Mouse (Mus musculus): Measurements from ENCODE around the gene Scfd2.

The Scfd2 gene

DNA sequence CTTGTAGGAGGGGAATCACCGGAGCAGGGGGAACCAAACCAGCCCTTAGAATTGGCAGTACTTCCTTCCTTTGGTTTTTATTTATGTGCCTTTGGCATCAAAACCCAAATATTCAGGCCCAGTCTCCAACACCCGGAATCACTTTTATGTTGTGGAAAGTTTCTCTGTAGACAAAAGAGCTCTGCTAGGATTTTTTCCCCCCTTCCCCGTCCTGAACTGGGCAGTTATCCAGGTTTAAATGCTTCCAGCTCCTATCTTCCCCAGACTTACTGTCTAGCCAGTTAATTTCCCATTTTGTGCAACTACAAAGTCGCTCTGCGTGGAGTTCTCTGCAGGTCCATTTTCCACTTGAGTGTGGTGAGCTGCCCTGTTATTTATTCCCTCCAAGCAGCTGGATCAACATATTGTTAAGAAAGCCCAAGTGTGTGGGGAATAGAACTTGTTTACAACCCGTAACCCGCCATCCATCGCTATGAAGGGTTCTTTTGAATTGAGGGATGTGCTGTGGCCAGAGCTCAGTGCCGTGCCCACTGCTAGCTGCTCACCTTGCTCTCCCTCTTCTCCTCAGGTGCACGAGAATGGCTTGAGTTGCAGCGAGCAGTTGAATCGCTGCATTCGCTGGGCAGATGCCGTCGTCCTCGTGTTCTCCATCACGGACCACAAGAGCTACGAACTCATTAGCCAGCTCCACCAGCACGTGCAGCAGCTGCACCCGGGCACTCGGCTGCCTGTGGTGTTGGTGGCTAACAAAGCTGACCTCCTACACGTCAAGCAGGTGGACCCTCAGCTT is 333.8 kb downstream of the Scfd2 start:
- no peak for DNase-seq

DNA sequence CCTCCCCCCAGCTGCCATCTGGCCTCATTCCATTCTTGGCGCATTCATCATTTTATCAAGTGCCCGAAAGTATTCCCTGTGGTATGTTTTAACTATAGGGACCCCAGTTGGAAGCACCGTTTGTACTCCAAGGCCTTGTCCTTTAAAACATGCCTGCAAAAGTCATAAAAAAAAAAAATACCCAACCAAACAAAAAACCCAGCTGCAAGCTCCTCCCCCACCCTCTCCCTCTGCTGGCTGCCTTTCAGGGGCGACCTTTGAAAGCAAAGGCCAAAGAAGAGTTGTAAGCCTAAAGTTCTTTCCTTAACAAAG is 335.3 kb downstream of the Scfd2 start:
- DNase-seq = peak; percentile 66

- no peak for DNase-seq
Measured at GRCm38 (mm10) chr5:74195614-74196306, 335.8 kb downstream of the Scfd2 start.

GRCm38 (mm10) chr5:74194841-74195613 is 336.5 kb downstream of the Scfd2 start, which contains the start of gene Rasl11b:
Gene Rasl11b (plus strand): TSS chr5:74195286.
- peak; percentile 90 for DNase-seq

DNA sequence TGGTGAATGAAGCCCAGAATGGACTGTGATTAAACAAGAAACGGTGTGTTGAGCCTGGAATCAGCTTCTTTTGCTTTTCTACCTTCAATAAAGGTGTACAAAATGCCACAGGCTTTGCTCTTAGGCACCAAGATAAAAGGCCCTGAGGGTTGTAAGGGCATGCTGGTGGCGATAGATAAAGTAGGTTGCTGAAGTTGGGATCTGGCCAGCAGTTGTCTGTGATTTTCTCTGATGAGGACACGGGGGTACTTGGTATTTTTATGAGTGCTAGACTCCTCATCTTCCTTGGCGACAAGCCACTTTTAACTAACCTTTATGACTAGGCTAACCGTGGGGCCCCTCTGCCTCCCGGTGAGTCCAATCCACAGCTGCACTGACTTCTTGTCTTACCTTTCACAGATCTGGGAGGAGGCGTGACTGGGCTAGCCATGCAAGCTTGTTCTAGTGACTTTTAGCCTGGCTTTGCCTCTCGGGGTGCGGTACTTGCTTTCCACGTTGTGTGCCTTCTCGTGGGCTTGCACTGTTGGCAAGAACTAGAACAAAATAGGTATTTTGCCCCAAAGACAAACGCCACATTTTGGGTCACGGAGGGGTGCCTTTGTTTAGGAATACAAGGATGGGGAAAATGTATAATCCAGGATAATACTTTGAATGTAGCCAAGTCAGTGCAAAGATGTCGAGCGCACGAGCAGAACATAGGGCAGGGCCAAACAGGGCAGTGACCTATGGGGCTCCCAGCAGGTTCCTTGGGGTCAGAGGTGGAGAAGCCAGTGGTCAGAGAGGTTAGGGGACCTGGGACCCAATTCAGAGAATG is 337.3 kb downstream of the Scfd2 start:
- DNase-seq = no peak

- DNase-seq = no peak
Measured at GRCm38 (mm10) chr5:74193626-74194025, 337.9 kb downstream of the Scfd2 start.

GRCm38 (mm10) chr5:74193008-74193407 is 338.6 kb downstream of the Scfd2 start:
- DNase-seq = no peak

DNA sequence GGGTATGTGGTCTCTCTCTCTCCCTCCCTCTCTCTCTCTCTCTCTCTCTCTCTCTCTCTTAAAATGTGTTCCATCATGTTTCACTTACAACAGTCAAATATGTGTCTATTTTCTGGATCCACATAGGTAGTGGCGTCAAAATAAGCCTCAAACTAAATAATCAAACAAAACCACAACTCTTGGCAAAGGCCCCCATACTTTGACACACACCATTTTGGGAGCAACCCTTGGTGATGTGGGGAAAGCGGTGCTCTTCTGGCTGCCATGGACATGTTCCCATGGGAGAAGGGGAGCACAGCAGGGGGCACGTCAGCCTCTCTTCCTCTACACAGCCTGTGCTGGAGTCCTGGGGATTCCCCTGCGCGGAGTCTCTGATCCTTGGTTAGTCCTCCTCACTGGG is 340.6 kb downstream of the Scfd2 start:
- no peak for DNase-seq

DNA sequence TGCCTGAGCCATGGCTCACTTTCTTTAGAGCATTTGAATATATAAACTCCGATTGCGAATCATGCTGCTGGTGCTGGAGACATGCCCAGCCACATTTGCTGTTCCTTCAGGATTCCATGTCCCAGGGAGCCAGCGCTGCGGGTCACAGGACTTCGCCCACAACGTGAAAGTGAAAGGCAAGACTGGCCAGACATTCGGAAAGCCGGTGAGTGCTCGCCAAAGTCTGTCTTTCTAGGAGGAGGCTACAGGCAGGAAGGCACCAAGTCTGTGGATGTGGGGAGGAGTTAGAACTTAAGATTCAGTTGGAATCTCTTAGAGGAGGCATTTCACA is 341.4 kb downstream of the Scfd2 start:
- DNase-seq = peak; percentile 65

DNA sequence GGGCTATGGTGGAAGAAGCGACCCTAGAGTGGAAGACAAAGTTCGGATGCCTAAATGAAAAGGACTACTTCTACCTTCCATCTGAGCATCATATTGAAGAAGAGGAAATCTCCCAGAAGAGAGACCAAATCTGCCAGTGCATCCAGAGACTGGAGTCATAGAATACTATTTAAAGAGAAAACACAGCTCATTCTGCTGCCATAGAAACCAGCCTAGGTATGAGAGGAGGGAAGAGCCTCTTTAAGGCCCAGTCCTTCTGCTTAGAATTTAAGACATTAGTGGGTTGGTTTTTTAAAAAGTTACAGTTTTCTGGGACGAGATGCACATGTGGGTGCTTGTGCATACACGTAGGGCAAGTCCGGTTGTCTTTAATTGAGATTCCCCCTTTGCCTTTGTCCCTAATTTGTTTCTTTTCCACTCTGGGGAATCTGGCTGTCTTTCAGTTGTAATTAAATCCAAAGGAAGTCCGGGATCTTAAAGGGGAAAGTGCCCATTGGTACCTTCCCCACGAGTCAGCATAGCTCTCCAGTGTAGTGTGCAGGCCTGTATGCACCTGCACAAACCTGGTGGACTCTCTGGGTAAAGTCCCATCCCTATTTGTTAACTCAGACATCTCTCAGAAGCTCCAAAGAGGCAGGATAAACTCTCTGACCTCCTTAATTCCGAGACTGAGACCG is 341.9 kb downstream of the Scfd2 start:
- DNase-seq = peak; percentile 39

GRCm38 (mm10) chr5:74188886-74189285 is 342.7 kb downstream of the Scfd2 start:
- no peak for DNase-seq

GRCm38 (mm10) chr5:74188076-74188475 is 343.5 kb downstream of the Scfd2 start:
- DNase-seq = no peak

DNA sequence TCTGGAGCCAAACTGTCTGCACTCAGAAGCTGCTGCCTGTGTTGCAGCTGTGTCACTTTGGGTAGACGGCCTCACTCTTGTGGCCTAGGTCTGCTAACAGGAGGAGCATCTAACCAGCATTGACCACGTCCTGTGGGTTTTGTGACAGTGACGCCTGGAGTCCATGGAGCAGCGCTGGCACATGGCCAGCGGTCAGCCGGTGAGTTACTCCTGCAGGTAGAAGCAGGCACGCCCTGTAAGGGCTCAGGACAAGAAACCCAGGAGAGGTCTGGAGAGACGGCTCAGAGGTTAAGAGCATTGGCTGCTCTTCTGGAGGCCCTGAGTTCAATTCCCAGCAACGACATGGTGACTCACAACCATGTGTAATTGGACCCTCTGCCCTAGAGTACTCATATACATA is 347.0 kb downstream of the Scfd2 start:
- DNase-seq = no peak

GRCm38 (mm10) chr5:74183118-74183517 is 348.4 kb downstream of the Scfd2 start:
- no peak for DNase-seq

DNA sequence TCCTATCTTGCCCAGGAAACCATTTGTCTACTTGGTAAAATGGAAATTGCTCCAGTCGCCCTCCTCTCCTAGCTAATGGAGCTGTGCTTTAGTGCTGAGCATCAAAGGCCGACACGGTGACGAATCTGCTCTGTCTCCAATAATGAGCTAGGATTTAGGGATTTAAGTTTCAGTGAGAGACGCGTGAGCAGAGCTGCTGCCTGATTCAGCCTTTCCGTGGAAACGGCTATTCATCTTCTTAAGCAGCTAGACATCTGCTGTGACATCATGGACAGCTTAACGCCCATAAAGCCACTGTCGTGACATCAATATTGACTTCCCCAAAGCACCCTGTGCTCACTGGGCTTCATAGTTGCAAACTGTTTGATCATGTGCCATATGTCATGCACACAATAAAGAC is 351.3 kb downstream of the Scfd2 start:
- no peak for DNase-seq

- DNase-seq = peak; percentile 43
Measured at GRCm38 (mm10) chr5:74175526-74176270, 355.9 kb downstream of the Scfd2 start.

GRCm38 (mm10) chr5:74173162-74173844 is 358.3 kb downstream of the Scfd2 start:
- no peak for DNase-seq

DNA sequence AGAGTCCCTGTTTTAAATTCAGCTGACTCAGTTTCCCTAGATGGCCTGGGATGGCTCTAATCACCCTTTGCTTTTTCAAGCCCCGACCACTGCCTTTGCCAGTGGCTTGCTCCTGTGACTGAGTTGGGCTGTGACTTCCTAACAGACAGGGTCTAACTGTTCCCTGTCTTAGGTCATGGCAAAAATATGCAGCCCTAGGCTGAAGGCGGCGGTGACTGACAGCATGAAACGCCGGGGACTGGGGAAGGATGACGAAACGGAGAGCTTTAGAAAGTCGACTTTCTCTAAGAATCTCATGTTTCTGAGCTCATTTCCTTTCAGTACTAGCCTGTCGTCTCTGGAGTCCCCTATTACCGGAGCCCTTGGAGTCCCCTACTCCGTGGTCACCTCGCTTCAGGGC is 359.4 kb downstream of the Scfd2 start:
- peak; percentile 21 for DNase-seq

GRCm38 (mm10) chr5:74171768-74172167 is 359.8 kb downstream of the Scfd2 start:
- peak; percentile 35 for DNase-seq

DNA sequence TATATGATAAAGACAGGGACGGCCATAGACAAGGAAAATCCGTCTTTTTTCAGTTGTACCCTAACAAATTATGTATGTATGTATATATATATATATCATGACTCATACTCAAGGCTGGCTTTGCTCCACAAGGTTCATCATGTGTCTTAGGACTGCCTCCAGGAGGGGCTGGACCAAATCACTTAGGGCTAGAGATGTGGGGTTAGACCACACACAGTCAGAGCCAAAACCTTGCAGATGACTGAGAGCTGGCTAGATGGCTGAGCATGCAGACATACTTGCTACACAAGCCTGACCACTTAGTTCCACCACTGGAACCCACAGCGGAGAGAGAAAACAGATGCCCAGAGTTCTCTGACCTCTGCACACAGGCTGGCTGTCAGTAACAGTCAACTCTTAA is 363.5 kb downstream of the Scfd2 start:
- DNase-seq = no peak

DNA sequence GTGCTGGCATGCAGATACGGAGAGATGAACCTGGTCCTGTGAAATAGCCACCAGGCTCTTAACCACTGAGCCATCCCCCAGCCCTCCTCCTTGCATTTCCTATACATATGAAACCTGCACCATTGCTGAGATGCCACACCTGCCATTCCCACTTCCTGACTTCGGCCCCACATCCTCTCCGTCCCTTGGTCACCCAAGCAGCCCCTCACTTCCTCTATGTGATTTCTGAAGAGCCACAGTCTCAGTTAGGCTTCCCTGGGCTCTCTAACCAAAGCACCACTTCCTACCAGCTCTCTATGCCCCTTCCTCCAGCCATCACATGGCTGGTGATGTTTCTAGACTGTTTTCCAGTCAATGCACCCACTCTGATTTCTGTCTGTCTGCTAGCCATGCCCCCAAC is 364.9 kb downstream of the Scfd2 start:
- DNase-seq = no peak
